Mouse (Mus musculus) mesoderm, embryonic 11.5 days (tissue): ENCODE data around the gene Sptssb.
A peak's percentile ranks its signal among the peaks of the same experiment; 100 is the strongest.

Experiments
- DNase-seq: peaks from one replicate; pipeline ENCODE4 v3.0.0-alpha.2; 2012; ENCODE audit warnings: low read depth, low spot score

Gene Sptssb

GRCm38 (mm10) chr3:69859858-69860588 lies at the start of gene Sptssb:
TSS of gene Sptssb (minus strand) at chr3:69859940.
- peak; percentile 30 for DNase-seq

GRCm38 (mm10) chr3:69908074-69908473 lies 48.3 kb upstream of the Sptssb start:
- peak; percentile 61 for DNase-seq

GRCm38 (mm10) chr3:69907564-69907963 lies 47.8 kb upstream of the Sptssb start:
- no peak for DNase-seq

- no peak for DNase-seq
Observed at GRCm38 (mm10) chr3:69902787-69903477, 43.2 kb upstream of the Sptssb start.

- no peak for DNase-seq
Observed at GRCm38 (mm10) chr3:69902382-69902781, 42.6 kb upstream of the Sptssb start.

GRCm38 (mm10) chr3:69901874-69902381 lies 42.2 kb upstream of the Sptssb start:
- no peak for DNase-seq

- no peak for DNase-seq
Observed at GRCm38 (mm10) chr3:69900335-69900734, 40.6 kb upstream of the Sptssb start.

- DNase-seq: peak; percentile 36
Observed at GRCm38 (mm10) chr3:69897917-69898594, 38.3 kb upstream of the Sptssb start.

GRCm38 (mm10) chr3:69895516-69895915 lies 35.8 kb upstream of the Sptssb start:
- DNase-seq: no peak

- DNase-seq: no peak
Observed at GRCm38 (mm10) chr3:69892187-69893094, 32.7 kb upstream of the Sptssb start.

GRCm38 (mm10) chr3:69885866-69886265 lies 26.1 kb upstream of the Sptssb start:
- no peak for DNase-seq

GRCm38 (mm10) chr3:69883710-69884109 lies 24.0 kb upstream of the Sptssb start:
- DNase-seq: no peak

- no peak for DNase-seq
Observed at GRCm38 (mm10) chr3:69877538-69877937, 17.8 kb upstream of the Sptssb start.

- DNase-seq: no peak
Observed at GRCm38 (mm10) chr3:69874721-69875120, 15.0 kb upstream of the Sptssb start.

- no peak for DNase-seq
Observed at GRCm38 (mm10) chr3:69872661-69873327, 13.1 kb upstream of the Sptssb start.

- no peak for DNase-seq
Observed at GRCm38 (mm10) chr3:69871174-69871573, 11.4 kb upstream of the Sptssb start.

- DNase-seq: no peak
Observed at GRCm38 (mm10) chr3:69869702-69870101, 10.0 kb upstream of the Sptssb start.

GRCm38 (mm10) chr3:69861789-69862395 lies 2.2 kb upstream of the Sptssb start:
- DNase-seq: no peak

GRCm38 (mm10) chr3:69860589-69861521 lies 1.1 kb upstream of the Sptssb start:
- peak; percentile 56 for DNase-seq
